Mouse (Mus musculus): ENCODE data around the gene Gramd4.
"Not testable (repeated sequence)": the region's sequence is repeated elsewhere in the genome, so short reads cannot be mapped to it uniquely, and the experiment has no call there.

Gramd4 gene

GRCm38 (mm10) chr15:86164718-86165345, 107.3 kb downstream of the Gramd4 start:
- no peak for DNase-seq (ENCODE audit: low read depth, low spot score)

GRCm38 (mm10) chr15:86165811-86166590, 108.5 kb downstream of the Gramd4 start:
- no peak for DNase-seq (ENCODE audit: low read depth, low spot score)

DNA sequence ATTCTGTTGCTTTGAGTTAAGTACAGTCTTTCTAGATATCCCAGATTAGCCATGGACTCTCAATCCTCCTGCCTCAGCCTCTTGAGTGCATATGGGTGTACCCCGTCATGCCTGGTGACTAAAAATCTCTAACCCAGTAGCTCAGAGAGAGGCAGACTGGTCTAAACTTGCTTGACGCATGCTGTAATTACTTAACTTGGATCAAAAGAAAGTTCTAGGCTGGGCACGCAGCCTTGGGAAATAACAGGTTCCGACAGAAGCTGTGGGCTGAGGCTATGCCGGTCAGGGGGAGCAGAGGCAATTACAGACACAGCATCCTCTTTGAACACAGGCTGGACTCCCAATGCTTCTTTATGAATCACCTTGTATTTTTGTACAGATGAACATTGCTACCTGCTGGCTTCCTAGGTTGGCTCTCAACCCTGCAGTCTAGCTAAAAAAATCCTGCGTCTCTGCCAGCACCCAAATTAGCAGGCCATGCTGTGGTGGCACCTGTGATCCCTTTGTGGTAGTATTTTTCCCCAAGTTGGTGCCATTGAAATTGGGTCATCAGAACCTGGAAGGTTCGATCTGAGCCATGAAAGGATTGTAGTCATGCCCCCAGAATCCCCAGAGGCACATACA, 109.6 kb downstream of the Gramd4 start:
- DNase-seq (ENCODE audit: low read depth, low spot score): no peak

DNA sequence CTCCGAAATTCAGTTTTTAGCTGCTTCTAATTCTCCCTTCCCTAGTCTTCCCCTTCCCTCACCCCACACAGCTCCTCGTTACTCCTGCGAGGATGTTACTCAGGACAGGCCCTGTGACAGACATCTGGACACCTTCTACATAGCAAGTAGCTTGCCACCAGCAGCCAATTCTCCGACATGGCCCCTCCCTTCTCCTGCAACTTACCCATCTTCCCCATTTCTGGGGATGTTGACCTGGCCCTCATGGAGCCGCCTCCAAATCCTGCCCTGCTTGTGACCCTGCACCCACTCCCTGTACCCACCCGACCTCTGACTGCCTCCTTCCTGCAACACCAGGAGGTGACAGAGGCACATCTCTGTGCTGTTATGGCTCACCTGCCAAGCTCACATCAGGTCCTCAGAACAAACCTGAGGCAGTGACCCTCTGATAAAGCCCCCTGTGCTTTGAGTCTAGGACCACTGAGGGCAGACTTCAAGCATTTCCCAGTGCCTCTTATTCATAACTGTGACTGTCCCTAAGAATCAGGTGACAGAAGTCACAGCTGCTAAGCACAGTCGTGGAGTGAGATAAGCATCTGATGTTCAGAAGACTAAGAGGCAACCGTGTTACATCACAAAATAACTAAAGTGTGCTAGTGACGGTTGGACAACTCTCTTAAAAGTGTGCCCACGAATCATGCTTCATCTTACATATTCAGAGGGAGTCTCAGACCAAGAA, 110.5 kb downstream of the Gramd4 start:
- DNase-seq (ENCODE audit: low read depth, low spot score): no peak

- DNase-seq (ENCODE audit: low read depth, low spot score): no peak
Measured at GRCm38 (mm10) chr15:86168505-86168867, 111.0 kb downstream of the Gramd4 start.

- no peak for DNase-seq (ENCODE audit: low read depth, low spot score)
Measured at GRCm38 (mm10) chr15:86168941-86169816, 111.7 kb downstream of the Gramd4 start.

GRCm38 (mm10) chr15:86169817-86170110, 112.3 kb downstream of the Gramd4 start:
- no peak for DNase-seq (ENCODE audit: low read depth, low spot score)

DNA sequence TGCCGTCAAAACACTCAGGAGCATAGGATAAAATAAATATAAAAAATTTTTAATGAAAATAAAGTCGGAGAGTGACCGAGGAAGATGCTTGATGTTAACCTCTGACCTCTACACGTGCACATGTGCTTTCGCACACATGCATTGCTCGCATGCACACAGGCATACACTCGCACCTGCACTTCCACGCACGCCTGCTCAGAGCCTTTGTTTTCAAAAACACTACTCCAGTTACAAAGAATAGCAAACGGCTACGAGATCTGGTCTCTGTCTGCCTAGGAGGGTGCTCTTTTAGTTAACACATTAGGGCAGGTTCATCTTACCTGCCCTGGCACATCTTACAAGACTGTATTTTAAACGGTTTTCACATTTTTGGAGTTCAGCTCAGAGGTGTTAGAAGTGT, 113.8 kb downstream of the Gramd4 start:
- no peak for DNase-seq (ENCODE audit: low read depth, low spot score)

DNA sequence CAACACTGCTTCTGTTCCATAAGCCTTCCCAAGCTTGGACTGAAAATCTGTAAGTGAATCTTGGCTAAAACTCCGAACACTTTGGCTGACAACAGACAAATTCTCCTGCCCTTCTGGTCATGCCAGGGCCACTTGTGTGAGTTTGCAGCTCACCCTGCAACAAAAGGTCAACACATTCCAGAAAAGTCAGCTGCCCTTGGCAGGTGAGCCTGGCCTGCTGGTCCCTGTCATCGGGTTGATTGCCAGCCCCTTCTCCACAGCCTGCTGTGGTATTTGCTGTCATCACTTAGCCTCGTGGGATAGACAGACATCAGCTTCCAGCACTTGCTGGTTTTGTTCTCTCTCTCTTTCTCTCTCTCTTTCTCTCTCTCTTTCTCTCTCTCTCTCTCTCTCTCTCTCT, 114.6 kb downstream of the Gramd4 start:
- DNase-seq (ENCODE audit: low read depth, low spot score): no peak

- DNase-seq (ENCODE audit: low read depth, low spot score): no peak
Measured at GRCm38 (mm10) chr15:86172526-86172925, 115.0 kb downstream of the Gramd4 start.

DNA sequence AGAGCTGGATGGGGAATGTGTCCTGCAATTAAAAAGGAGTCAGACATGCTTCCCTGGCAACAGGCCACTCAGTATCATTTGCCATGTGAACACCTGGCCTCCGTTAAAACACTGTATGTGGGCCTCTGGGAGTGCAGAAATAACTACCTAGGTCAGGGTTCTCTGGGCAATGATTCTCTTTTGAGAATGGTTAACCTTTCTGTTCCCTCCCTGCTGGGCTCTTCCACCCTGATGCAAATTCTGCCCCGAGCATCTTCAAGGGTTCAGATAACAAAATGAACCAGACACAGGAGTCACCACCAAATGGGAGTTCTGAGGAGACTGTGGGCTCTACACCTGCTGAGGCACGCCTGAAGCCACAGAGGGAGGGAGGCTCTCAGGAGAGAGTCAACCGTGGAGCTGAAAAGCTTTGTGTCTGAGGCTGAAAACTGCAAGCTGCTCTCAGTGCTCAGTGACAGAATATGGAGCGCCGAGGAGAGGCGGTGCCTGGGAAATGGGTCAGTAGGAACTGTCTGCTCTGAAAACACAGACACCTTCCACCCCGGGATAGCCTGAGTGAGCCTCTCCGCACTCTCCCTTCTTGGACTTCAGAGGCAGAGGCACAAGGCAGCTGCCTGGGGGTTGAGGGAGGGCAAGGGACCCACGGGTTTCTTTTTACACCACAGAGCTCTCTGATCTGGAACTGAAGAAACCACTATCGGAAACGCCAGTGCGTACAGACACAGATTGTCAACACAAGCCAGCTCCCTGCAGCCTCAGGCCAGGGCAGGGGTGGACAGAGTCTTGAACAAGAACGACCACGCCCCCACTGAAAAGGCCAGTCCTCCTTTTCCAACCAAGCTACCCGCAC, 115.9 kb downstream of the Gramd4 start:
- DNase-seq (ENCODE audit: low read depth, low spot score): no peak

GRCm38 (mm10) chr15:86175253-86176050, 118.0 kb downstream of the Gramd4 start:
- no peak for DNase-seq (ENCODE audit: low read depth, low spot score)

DNA sequence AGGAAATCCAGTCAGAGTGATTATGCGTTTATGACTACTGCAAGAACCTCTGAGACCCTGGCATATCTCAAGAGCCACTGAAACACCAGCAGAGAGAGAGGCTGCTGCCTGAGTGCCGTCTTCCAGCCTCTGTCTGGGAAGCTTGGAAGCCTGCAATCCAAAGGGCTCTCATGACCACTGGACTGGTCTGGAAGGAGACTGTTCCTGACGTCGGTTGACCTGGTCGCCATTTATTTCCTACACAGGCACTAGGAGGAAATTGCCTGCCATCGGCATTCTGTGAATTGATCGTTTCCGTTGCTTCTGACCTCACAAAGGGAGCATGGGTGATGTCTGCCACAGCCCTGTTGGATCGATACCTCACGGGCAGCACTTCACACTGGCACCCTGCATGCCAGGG, 118.7 kb downstream of the Gramd4 start:
- no peak for DNase-seq (ENCODE audit: low read depth, low spot score)

DNA sequence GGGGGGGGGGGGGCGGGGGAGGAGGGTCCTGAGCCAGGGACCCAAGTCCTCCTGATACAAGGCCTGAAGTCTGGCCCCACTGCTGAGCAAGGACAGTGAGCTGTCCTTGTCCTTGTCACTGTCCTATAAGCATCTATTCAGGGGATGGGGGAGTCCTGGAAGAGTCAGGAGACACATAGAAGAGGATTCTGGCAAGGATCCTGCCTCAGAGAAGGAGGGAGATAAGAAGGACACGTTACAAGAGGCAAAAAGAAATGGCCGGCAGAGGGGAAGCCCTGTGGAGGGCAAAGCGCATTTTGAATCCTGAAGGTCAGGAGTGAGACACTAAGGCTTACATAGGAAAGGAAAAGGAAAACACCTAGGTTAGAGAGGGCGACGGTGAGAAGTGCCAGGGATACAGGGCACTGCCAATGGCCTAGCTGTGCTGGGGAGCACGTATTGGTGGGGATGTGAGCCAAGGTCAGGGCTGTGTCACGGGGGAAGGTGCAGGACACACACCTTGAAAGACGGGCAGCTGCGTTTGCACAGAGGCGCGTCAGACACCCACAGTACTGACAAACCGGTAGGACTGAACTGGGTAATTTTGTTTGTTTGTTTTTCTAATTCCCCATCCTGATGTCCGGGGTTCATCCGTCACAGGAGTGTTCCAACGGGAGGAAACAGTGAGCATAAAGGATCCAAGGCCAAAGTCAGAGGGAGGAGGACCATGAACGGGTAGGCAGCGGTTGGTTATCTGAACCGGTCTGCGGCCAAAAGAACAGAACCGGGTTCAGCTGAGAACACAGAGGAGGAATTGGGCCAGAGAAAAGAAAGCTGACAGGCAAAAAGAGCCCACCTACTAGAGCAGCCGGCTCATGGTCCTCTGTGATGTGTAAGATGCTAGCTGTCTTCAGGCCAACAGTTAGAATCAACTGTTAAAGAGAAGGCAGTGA, 119.5 kb downstream of the Gramd4 start:
- no peak for DNase-seq (ENCODE audit: low read depth, low spot score)

DNA sequence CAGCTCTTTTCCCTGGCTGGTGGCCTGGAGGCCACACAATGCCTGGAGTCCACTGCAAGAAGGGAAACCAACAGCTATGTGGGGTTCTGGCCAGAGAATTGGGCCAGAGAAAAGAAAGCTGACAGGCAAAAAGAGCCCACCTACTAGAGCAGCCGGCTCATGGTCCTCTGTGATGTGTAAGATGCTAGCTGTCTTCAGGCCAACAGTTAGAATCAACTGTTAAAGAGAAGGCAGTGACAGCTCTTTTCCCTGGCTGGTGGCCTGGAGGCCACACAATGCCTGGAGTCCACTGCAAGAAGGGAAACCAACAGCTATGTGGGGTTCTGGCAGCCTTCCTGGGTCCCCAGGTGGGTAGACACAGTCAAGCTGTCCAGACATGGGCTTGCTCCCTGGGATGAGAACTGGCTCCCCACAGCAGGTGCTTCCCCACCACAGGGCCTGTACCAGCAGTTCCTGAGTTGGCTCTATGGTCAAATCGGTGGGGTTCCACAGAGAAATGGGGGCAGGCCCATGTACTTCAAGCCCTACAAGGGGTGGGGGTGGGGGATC, 120.3 kb downstream of the Gramd4 start:
- not testable (repeated sequence) for DNase-seq (ENCODE audit: low read depth, low spot score)

DNA sequence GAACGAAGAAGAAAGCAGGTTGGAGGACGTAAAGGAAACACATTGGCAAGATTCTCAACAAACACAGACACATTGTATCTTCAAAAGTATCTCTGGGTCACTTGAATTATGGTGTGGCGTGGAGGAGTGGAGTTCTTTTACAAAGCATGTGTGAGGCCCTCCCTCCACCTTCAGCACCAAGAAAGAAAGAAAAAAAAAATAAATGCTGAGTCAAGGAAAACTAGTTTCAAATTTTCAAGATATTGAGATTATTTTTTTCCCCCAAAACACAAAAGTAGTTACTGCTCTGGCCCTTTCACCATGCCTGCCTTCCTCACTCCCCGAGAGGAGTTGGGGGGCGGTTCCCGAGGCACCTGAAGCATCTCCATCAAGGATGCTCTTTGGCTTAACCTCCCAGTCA, 121.1 kb downstream of the Gramd4 start:
- no peak for DNase-seq (ENCODE audit: low read depth, low spot score)

DNA sequence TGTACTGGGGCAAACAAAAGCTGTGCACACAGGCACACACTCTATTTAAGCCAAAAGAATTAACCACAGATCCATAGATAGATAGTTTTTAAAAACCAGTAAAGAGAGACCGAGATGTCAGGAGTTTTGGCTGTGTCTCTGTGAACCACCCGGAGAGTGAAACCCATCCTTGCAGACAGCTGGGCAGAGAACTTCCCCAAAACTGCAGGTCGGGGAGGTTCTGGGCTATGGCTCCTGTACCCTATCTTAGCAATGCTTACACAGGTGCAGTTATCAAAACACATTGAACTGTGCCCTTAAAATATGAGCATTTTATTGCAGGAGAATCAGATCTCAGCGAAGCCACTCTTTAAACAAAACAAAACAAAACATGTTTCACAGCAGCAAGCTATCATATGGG, 122.9 kb downstream of the Gramd4 start:
- DNase-seq (ENCODE audit: low read depth, low spot score): no peak

GRCm38 (mm10) chr15:86181321-86181720, 123.8 kb downstream of the Gramd4 start:
- not testable (repeated sequence) for DNase-seq (ENCODE audit: low read depth, low spot score)
